Mouse (Mus musculus) intestine, embryonic 14.5 days (tissue): ENCODE data around the gene Prkn. TPM values are rescaled to one million over a fixed set of nuclear protein-coding genes. Genes with fewer than 3 reads are reported as not detected.

ENCODE experiments used
- ATAC-seq: fragments of 200-750 bp; cut with Nextera tagmentation; replicated peaks from 2 replicates; pipeline ENCODE4 v1.8.0; 2017; ENCODE audit warnings: low read depth, moderate number of reproducible peaks, moderate TSS enrichment, moderate library complexity; ENCODE audit not compliant: low FRiP score, low TSS enrichment
- DNase-seq: peaks from one replicate; pipeline ENCODE4 v3.0.0-alpha.2; 2018; ENCODE audit warnings: low spot score
- H3K27ac ChIP-seq: fragments of 300-500 bp; sonication (generic); 2 replicates; pipeline ENCODE4 v1.5.1; 2014; ENCODE audit warnings: low read depth, mild to moderate bottlenecking, control low read depth
- H3K27me3 ChIP-seq: fragments of 300-500 bp; sonication (generic); replicated peaks from 2 replicates; pipeline ENCODE4 v1.6.1; 2014; ENCODE audit warnings: low read length, control low read depth; ENCODE audit not compliant: control insufficient read depth, insufficient read depth
- H3K36me3 ChIP-seq: fragments of 300-500 bp; sonication (generic); 2 replicates; pipeline ENCODE4 v1.6.1; 2014; ENCODE audit warnings: low read length, control low read depth; ENCODE audit not compliant: control insufficient read depth, insufficient read depth
- H3K4me1 ChIP-seq: fragments of 300-500 bp; sonication (generic); replicated peaks from 2 replicates; pipeline ENCODE4 v1.6.1; 2014; ENCODE audit warnings: low read length, control low read depth, mixed read lengths; ENCODE audit not compliant: control insufficient read depth, insufficient read depth
- H3K4me2 ChIP-seq: fragments of 300-500 bp; sonication (generic); 2 replicates; pipeline ENCODE4 v1.6.1; 2014; ENCODE audit warnings: low read length
- H3K4me3 ChIP-seq: fragments of 300-500 bp; sonication (generic); 2 replicates; pipeline ENCODE4 v1.5.1; 2014; ENCODE audit warnings: low read depth, low read length, control low read depth, mixed read lengths
- H3K9ac ChIP-seq: fragments of 300-500 bp; sonication (generic); 2 replicates; pipeline ENCODE4 v1.6.1; 2014; ENCODE audit warnings: mild to moderate bottlenecking, low read length
- H3K9me3 ChIP-seq: fragments of 300-500 bp; sonication (generic); 2 replicates; pipeline ENCODE4 v1.6.1; 2016; ENCODE audit warnings: low read length, control low read depth; ENCODE audit not compliant: control insufficient read depth
- WGBS: fragments of 180-500 bp; shearing (Covaris S2); extraction: QIAGEN DNeasy Blood & Tissue Kit; methylation state at CpG from one replicate; pipeline ENCODE4 v1.1.7; 2014; 5-methylcytosine and 5-hydroxymethylcytosine counted together
- polyA plus RNA-seq: library from polyadenylated mRNA; unstranded; fragments of >200 nt; fragmentation: Nextera tagmentation; extraction: Ambion mirVana; gene quantifications from 2 replicates; pipeline ENCODE4 v1.2.1, GENCODE M21; 2014

Prkn gene
- polyA plus RNA-seq, 1 experiment from 2014 or later = 2.3 TPM

GRCm38 (mm10) chr17:11383364-11383962 lies 543.3 kb downstream of the Prkn start:
- ATAC-seq = no peak
- WGBS = 79% methylated on average over 8 of the region's 8 CpGs
- Histone ChIP-seq H3K27me3 (no peaks in the 10 kb centered on the region), H3K4me1 (no peaks in the 10 kb centered on the region), H3K9ac (no peak overlapping the region), H3K36me3 (no peaks in the 10 kb centered on the region), H3K4me2 (no peak overlapping the region), H3K9me3 (no peaks in the 10 kb centered on the region), H3K27ac (no peak overlapping the region), H3K4me3 (no peak overlapping the region)
- DNase-seq = no peak

GRCm38 (mm10) chr17:11385246-11385645 lies 545.1 kb downstream of the Prkn start:
- no peaks in the 10 kb centered on the region for H3K27me3 ChIP-seq
- H3K9me3 ChIP-seq = no peaks in the 10 kb centered on the region
- ATAC-seq (no peak), DNase-seq (no peak)
- H3K36me3 ChIP-seq = no peaks in the 10 kb centered on the region
- no peak overlapping the region for H3K4me3 ChIP-seq
- H3K4me2 ChIP-seq = no peak overlapping the region
- 94% methylated on average over 4 of the region's 4 CpGs for WGBS
- no peak overlapping the region for H3K27ac ChIP-seq
- no peaks in the 10 kb centered on the region for H3K4me1 ChIP-seq
- no peak overlapping the region for H3K9ac ChIP-seq

GRCm38 (mm10) chr17:11392622-11393294 lies 552.6 kb downstream of the Prkn start:
- 66% methylated on average over 11 of the region's 11 CpGs for WGBS

GRCm38 (mm10) chr17:11394607-11395006 lies 554.4 kb downstream of the Prkn start:
- no peaks in the 10 kb centered on the region for H3K4me1 ChIP-seq
- no peak overlapping the region for H3K27ac ChIP-seq
- DNase-seq = no peak
- H3K4me3 ChIP-seq = no peak overlapping the region
- no peaks in the 10 kb centered on the region for H3K36me3 ChIP-seq
- no peak for ATAC-seq
- no peaks in the 10 kb centered on the region for H3K9me3 ChIP-seq
- no peak overlapping the region for H3K4me2 ChIP-seq
- WGBS = 89% methylated on average over 6 of the region's 6 CpGs
- H3K27me3 ChIP-seq = no peaks in the 10 kb centered on the region
- no peak overlapping the region for H3K9ac ChIP-seq

More at GRCm38 (mm10) chr17:11392622-11393294, 552.6 kb downstream of the Prkn start:
- Histone ChIP-seq H3K4me3 (no peak overlapping the region), H3K4me2 (no peak overlapping the region), H3K36me3 (no peaks in the 10 kb centered on the region), H3K4me1 (no peaks in the 10 kb centered on the region), H3K27me3 (no peaks in the 10 kb centered on the region), H3K9me3 (no peaks in the 10 kb centered on the region), H3K27ac (no peak overlapping the region), H3K9ac (no peak overlapping the region)
- DNase-seq (no peak), ATAC-seq (no peak)

- Histone ChIP-seq H3K4me3 (no peak overlapping the region), H3K36me3 (no peaks in the 10 kb centered on the region), H3K27me3 (no peaks in the 10 kb centered on the region), H3K4me2 (no peak overlapping the region), H3K9ac (no peak overlapping the region), H3K27ac (no peak overlapping the region), H3K9me3 (no peaks in the 10 kb centered on the region), H3K4me1 (no peaks in the 10 kb centered on the region)
- ATAC-seq (no peak), DNase-seq (no peak)
- 88% methylated on average over 4 of the region's 4 CpGs for WGBS
Measured at GRCm38 (mm10) chr17:11397678-11398077, 557.5 kb downstream of the Prkn start.

- H3K9ac ChIP-seq = no peak overlapping the region
- DNase-seq = no peak
- ATAC-seq = no peak
- no peaks in the 10 kb centered on the region for H3K27me3 ChIP-seq
- no peaks in the 10 kb centered on the region for H3K36me3 ChIP-seq
- H3K9me3 ChIP-seq = no peaks in the 10 kb centered on the region
- 80% methylated on average over 2 of the region's 2 CpGs for WGBS
- no peaks in the 10 kb centered on the region for H3K4me1 ChIP-seq
- H3K27ac ChIP-seq = no peak overlapping the region
- H3K4me2 ChIP-seq = no peak overlapping the region
- H3K4me3 ChIP-seq = no peak overlapping the region
Measured at GRCm38 (mm10) chr17:11402225-11402875, 562.2 kb downstream of the Prkn start.

GRCm38 (mm10) chr17:11411414-11411813 lies 571.2 kb downstream of the Prkn start:
- H3K27ac ChIP-seq = no peak overlapping the region
- H3K9me3 ChIP-seq = no peaks in the 10 kb centered on the region
- no peaks in the 10 kb centered on the region for H3K27me3 ChIP-seq
- DNase-seq (no peak), ATAC-seq (no peak)
- WGBS = 29% methylated on average over 10 of the region's 10 CpGs
- no peak overlapping the region for H3K4me2 ChIP-seq
- H3K4me1 ChIP-seq = no peaks in the 10 kb centered on the region
- no peak overlapping the region for H3K4me3 ChIP-seq
- no peaks in the 10 kb centered on the region for H3K36me3 ChIP-seq
- no peak overlapping the region for H3K9ac ChIP-seq

- Histone ChIP-seq H3K4me3 (no peak overlapping the region), H3K36me3 (no peaks in the 10 kb centered on the region), H3K4me2 (no peak overlapping the region), H3K27me3 (no peaks in the 10 kb centered on the region), H3K4me1 (no peaks in the 10 kb centered on the region), H3K9ac (no peak overlapping the region), H3K27ac (no peak overlapping the region), H3K9me3 (no peaks in the 10 kb centered on the region)
- no peak for DNase-seq
- no peak for ATAC-seq
- 70% methylated on average over 5 of the region's 5 CpGs for WGBS
Measured at GRCm38 (mm10) chr17:11413688-11414087, 573.5 kb downstream of the Prkn start.
